Mouse (Mus musculus) olfactory bulb, adult 2 months (tissue): Measurements from ENCODE around the gene Arhgef2. TPM values are rescaled to one million over a fixed set of nuclear protein-coding genes. Genes with fewer than 3 reads are reported as not detected.

ENCODE experiments used
- H3K27ac ChIP-seq: fragments of 200-500 bp; 2 replicates; pipeline ENCODE4 v1.5.1; 2012; ENCODE audit warnings: low read depth, low read length; ENCODE audit not compliant: insufficient read depth
- H3K4me1 ChIP-seq: fragments of 200-500 bp; 2 replicates; pipeline ENCODE4 v1.6.1; 2012; ENCODE audit warnings: low read length; ENCODE audit not compliant: control insufficient read depth, insufficient read depth
- H3K4me3 ChIP-seq: fragments of 200-500 bp; 2 replicates; pipeline ENCODE4 v1.5.1; 2012; ENCODE audit warnings: mild to moderate bottlenecking, low read depth, low read length, moderate library complexity; ENCODE audit not compliant: insufficient read depth
- CTCF ChIP-seq: fragments of 200-500 bp; IDR thresholded peaks from 2 replicates; pipeline ENCODE4 v1.5.1; 2012; ENCODE audit warnings: low read depth, mild to moderate bottlenecking, low read length, moderate library complexity; ENCODE audit not compliant: insufficient read depth
- POLR2A ChIP-seq: fragments of 200-500 bp; IDR thresholded peaks from 2 replicates; pipeline ENCODE4 v1.6.1; 2012; ENCODE audit warnings: mild to moderate bottlenecking, low read depth, low read length, moderate library complexity; ENCODE audit not compliant: insufficient read depth
- polyA plus RNA-seq: library from polyadenylated mRNA; stranded (reverse); fragments of >200 nt; gene quantifications from 2 replicates; pipeline ENCODE4 v1.2.4, GENCODE M21; 2012; ENCODE audit warnings: low replicate concordance; ENCODE audit not compliant: missing spikeins, insufficient read depth, insufficient read length

The Arhgef2 gene
- polyA plus RNA-seq, 1 experiment, result not detected

DNA sequence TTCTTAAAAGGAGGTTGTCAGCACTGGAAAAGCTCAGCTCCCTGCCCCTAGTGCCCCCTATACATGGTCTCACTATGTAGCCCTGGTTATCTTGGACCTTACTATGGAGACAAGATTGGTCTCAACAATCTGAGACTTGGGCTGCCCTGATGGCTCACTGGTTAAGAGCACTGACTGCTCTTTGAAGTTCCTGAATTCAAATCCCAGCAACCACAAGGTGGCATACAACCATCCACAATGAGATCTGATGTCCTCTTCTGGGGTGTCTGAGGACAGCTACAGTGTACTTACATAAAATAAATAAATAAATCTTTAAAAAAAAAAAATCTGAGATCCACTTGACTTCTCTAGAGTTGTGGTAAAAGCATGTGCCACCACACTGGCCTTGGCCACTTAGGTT is 89.8 kb downstream of the Arhgef2 start:
- TF ChIP-seq CTCF (no peak), POLR2A (no peak)
- H3K4me3 ChIP-seq, result no peak overlapping the region
- H3K27ac ChIP-seq, result no peak overlapping the region
- H3K4me1 ChIP-seq, result no peaks in the 10 kb centered on the region

Other genes starting within 250 kb of the Arhgef2 start
- gene Paqr6, start 241.4 kb upstream of the Arhgef2 start, polyA plus RNA-seq, result not detected in 2 replicates
- gene Bglap3, start 233.2 kb upstream of the Arhgef2 start, polyA plus RNA-seq, result not detected in 2 replicates
- gene Bglap2, start 227.3 kb upstream of the Arhgef2 start, polyA plus RNA-seq, result not detected in 2 replicates
- not detected in 2 replicates for gene Bglap, start 221.5 kb upstream of the Arhgef2 start, polyA plus RNA-seq
- not detected in 2 replicates for gene Pmf1, start 195.6 kb upstream of the Arhgef2 start, polyA plus RNA-seq
- gene Slc25a44, start 180.8 kb upstream of the Arhgef2 start, polyA plus RNA-seq, result not detected in 2 replicates
- not detected in 2 replicates for gene Sema4a, start 144.8 kb upstream of the Arhgef2 start, polyA plus RNA-seq
- not detected in 2 replicates for gene Lmna, start 96.0 kb upstream of the Arhgef2 start, polyA plus RNA-seq
- not detected in 2 replicates for gene Mex3a, start 73.6 kb upstream of the Arhgef2 start, polyA plus RNA-seq
- not detected in 2 replicates for gene Rab25, start 57.7 kb upstream of the Arhgef2 start, polyA plus RNA-seq
- gene Lamtor2, start 52.9 kb upstream of the Arhgef2 start, polyA plus RNA-seq, result 853 TPM in 1 of 2 replicates, not detected in the other
- 138 TPM in 1 of 2 replicates, not detected in the other for gene Ubqln4, start 52.2 kb upstream of the Arhgef2 start, polyA plus RNA-seq
- not detected in 2 replicates for gene Ssr2, start 30.1 kb upstream of the Arhgef2 start, polyA plus RNA-seq
- gene Rxfp4, start 47.2 kb downstream of the Arhgef2 start, polyA plus RNA-seq, result not detected in 2 replicates
- gene Khdc4, start 79.8 kb downstream of the Arhgef2 start, polyA plus RNA-seq, result 301 TPM in 1 of 2 replicates, not detected in the other
- not detected in 2 replicates for gene Rit1, start 110.9 kb downstream of the Arhgef2 start, polyA plus RNA-seq
- gene Syt11, start 169.2 kb downstream of the Arhgef2 start, polyA plus RNA-seq, result 88.7 and 382 TPM in 2 replicates
- not detected in 2 replicates for gene Gon4l, start 229.3 kb downstream of the Arhgef2 start, polyA plus RNA-seq